Mouse (Mus musculus): ENCODE data around the gene Sash3. TPM values are rescaled to one million over a fixed set of nuclear protein-coding genes. Genes with fewer than 3 reads are reported as not detected.

The Sash3 gene
- polyA plus RNA-seq, 1 experiment = 0.56 TPM

GRCm38 (mm10) chrX:48169892-48170291, 23.7 kb downstream of the Sash3 start:
- no peak overlapping the region for H3K4me3 ChIP-seq (replicated peaks; ENCODE audit: insufficient read depth, low read depth, low read length)
- no peaks in the 10 kb centered on the region for H3K27me3 ChIP-seq (ENCODE audit: control insufficient read depth, insufficient read depth, low read length)
- H3K27ac ChIP-seq (ENCODE audit: insufficient read depth, low read length) = no peak overlapping the region
- WGBS = 41% methylated on average over 1 of the region's 1 CpGs
- no peaks in the 10 kb centered on the region for H3K4me1 ChIP-seq (ENCODE audit: control insufficient read depth, insufficient read depth, low read length)
- TF ChIP-seq CTCF (IDR thresholded peaks at IDR 0.05; ENCODE audit: borderline replicate concordance, insufficient read depth, low read depth, low read length) (no peak), POLR2A (IDR thresholded peaks at IDR 0.05; ENCODE audit: borderline replicate concordance, insufficient read depth, low read length) (no peak)
- no peak for DNase-seq

DNA sequence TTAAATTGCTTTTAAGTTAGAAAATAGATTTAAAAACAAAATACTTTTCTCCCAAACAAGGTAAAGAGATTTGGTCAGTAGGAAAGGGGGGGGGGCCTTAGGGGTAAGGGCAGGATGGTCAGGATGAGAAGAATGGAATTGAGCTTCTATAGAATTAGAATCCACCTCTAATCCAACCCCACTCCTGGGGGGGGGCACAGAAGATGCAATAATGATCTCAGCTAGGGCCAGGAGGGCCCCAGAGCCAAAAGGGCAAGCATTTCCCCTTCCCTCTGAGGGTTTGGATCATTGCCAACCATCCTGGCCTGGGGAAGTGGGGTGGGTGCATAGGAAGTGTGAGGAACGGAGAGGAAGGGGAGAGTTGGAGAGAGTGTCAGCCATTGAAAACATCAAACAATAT, 24.1 kb downstream of the Sash3 start:
- no peak for TF ChIP-seq CTCF (IDR thresholded peaks at IDR 0.05; ENCODE audit: borderline replicate concordance, insufficient read depth, low read depth, low read length)
- no peak for TF ChIP-seq POLR2A (IDR thresholded peaks at IDR 0.05; ENCODE audit: borderline replicate concordance, insufficient read depth, low read length)
- Histone ChIP-seq H3K27me3 (ENCODE audit: control insufficient read depth, insufficient read depth, low read length) (no peaks in the 10 kb centered on the region), H3K4me1 (ENCODE audit: control insufficient read depth, insufficient read depth, low read length) (no peaks in the 10 kb centered on the region), H3K27ac (ENCODE audit: insufficient read depth, low read length) (no peak overlapping the region), H3K4me3 (replicated peaks; ENCODE audit: insufficient read depth, low read depth, low read length) (no peak overlapping the region)
- DNase-seq = no peak
- 17% methylated on average over 1 of the region's 1 CpGs for WGBS

GRCm38 (mm10) chrX:48181844-48182243, 35.6 kb downstream of the Sash3 start:
- no peaks in the 10 kb centered on the region for H3K27me3 ChIP-seq (ENCODE audit: control insufficient read depth, insufficient read depth, low read length)
- H3K4me3 ChIP-seq (replicated peaks; ENCODE audit: insufficient read depth, low read depth, low read length) = no peak overlapping the region
- WGBS = 52% methylated on average over 6 of the region's 6 CpGs
- H3K4me1 ChIP-seq (ENCODE audit: control insufficient read depth, insufficient read depth, low read length) = no peaks in the 10 kb centered on the region
- no peak overlapping the region for H3K27ac ChIP-seq (ENCODE audit: insufficient read depth, low read length)
- DNase-seq = no peak
- TF ChIP-seq POLR2A (IDR thresholded peaks at IDR 0.05; ENCODE audit: borderline replicate concordance, insufficient read depth, low read length) (no peak), CTCF (IDR thresholded peaks at IDR 0.05; ENCODE audit: borderline replicate concordance, insufficient read depth, low read depth, low read length) (no peak)

GRCm38 (mm10) chrX:48184703-48185102, 38.5 kb downstream of the Sash3 start:
- Histone ChIP-seq H3K4me1 (ENCODE audit: control insufficient read depth, insufficient read depth, low read length) (no peaks in the 10 kb centered on the region), H3K27me3 (ENCODE audit: control insufficient read depth, insufficient read depth, low read length) (no peaks in the 10 kb centered on the region), H3K4me3 (replicated peaks; ENCODE audit: insufficient read depth, low read depth, low read length) (no peak overlapping the region), H3K27ac (ENCODE audit: insufficient read depth, low read length) (no peak overlapping the region)
- TF ChIP-seq CTCF (IDR thresholded peaks at IDR 0.05; ENCODE audit: borderline replicate concordance, insufficient read depth, low read depth, low read length) (no peak), POLR2A (IDR thresholded peaks at IDR 0.05; ENCODE audit: borderline replicate concordance, insufficient read depth, low read length) (no peak)
- no peak for DNase-seq
- WGBS = 85% methylated on average over 3 of the region's 3 CpGs

DNA sequence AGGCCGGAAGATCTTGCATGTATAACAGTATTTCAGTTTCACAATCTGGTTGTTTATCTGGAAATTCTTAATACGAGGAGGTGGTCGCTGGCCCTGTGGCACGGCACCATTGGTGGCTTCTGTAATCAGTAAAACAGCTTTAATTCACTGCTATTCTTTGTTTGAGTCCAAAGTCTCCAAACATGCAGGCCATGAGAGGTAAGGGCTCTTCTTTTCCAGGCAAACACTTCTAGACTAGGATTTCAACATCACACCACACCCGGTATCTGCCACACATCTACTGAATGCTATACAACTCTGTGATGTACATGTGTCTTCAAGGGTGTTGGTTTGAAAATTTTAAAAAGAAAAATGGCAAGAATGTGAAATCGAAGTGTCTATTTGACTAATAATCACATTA, 45.0 kb downstream of the Sash3 start:
- TF ChIP-seq POLR2A (IDR thresholded peaks at IDR 0.05; ENCODE audit: borderline replicate concordance, insufficient read depth, low read length) (no peak), CTCF (IDR thresholded peaks at IDR 0.05; ENCODE audit: borderline replicate concordance, insufficient read depth, low read depth, low read length) (no peak)
- no peak overlapping the region for H3K27ac ChIP-seq (ENCODE audit: insufficient read depth, low read length)
- no peaks in the 10 kb centered on the region for H3K27me3 ChIP-seq (ENCODE audit: control insufficient read depth, insufficient read depth, low read length)
- WGBS = 96% methylated on average over 6 of the region's 6 CpGs
- H3K4me3 ChIP-seq (replicated peaks; ENCODE audit: insufficient read depth, low read depth, low read length) = no peak overlapping the region
- H3K4me1 ChIP-seq (ENCODE audit: control insufficient read depth, insufficient read depth, low read length) = peaks cover 3% of the 10 kb centered on the region; the same call in 1 of the 2 replicates
- DNase-seq = no peak

GRCm38 (mm10) chrX:48193235-48194152, 47.3 kb downstream of the Sash3 start:
- H3K4me3 ChIP-seq (replicated peaks; ENCODE audit: insufficient read depth, low read depth, low read length) = no peak overlapping the region
- H3K4me1 ChIP-seq (ENCODE audit: control insufficient read depth, insufficient read depth, low read length) = peaks cover 3% of the 10 kb centered on the region; the same call in 1 of the 2 replicates
- 38% methylated on average over 14 of the region's 14 CpGs for WGBS
- H3K27ac ChIP-seq (ENCODE audit: insufficient read depth, low read length) = no peak overlapping the region
- H3K27me3 ChIP-seq (ENCODE audit: control insufficient read depth, insufficient read depth, low read length) = no peaks in the 10 kb centered on the region
- TF ChIP-seq CTCF (IDR thresholded peaks at IDR 0.05; ENCODE audit: borderline replicate concordance, insufficient read depth, low read depth, low read length) (no peak), POLR2A (IDR thresholded peaks at IDR 0.05; ENCODE audit: borderline replicate concordance, insufficient read depth, low read length) (no peak)
- peak in 1 of 2 experiments; percentile 48 for DNase-seq

DNA sequence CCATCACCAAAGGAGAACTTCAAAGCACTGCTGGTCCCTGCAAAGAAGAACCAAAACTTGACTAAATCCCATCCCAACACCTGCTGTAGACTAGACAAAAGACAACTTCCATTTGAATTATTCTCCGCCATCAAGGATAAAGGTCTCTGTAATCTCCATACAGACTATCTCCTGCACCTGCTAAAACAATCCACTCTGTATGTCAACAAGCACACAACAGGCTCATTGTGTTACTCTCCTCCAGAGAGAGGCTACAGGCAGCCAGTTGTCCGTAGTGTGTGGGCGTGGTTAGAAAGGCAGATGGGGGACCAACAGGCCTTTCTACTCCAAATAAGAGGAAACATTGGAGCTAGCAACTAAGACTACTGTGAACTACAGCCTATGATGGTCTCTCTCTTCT, 51.6 kb downstream of the Sash3 start:
- WGBS = 93% methylated on average over 3 of the region's 3 CpGs
- TF ChIP-seq CTCF (IDR thresholded peaks at IDR 0.05; ENCODE audit: borderline replicate concordance, insufficient read depth, low read depth, low read length) = no peak
- no peak for TF ChIP-seq POLR2A (IDR thresholded peaks at IDR 0.05; ENCODE audit: borderline replicate concordance, insufficient read depth, low read length)
- no peak for DNase-seq
- Histone ChIP-seq H3K27me3 (ENCODE audit: control insufficient read depth, insufficient read depth, low read length) (no peaks in the 10 kb centered on the region), H3K27ac (ENCODE audit: insufficient read depth, low read length) (no peak overlapping the region), H3K4me3 (replicated peaks; ENCODE audit: insufficient read depth, low read depth, low read length) (no peak overlapping the region), H3K4me1 (ENCODE audit: control insufficient read depth, insufficient read depth, low read length) (peaks cover 3% of the 10 kb centered on the region; the same call in 1 of the 2 replicates)

GRCm38 (mm10) chrX:48199026-48199425, 52.8 kb downstream of the Sash3 start:
- WGBS = 39% methylated on average over 2 of the region's 2 CpGs
- no peak for TF ChIP-seq POLR2A (IDR thresholded peaks at IDR 0.05; ENCODE audit: borderline replicate concordance, insufficient read depth, low read length)
- no peak for TF ChIP-seq CTCF (IDR thresholded peaks at IDR 0.05; ENCODE audit: borderline replicate concordance, insufficient read depth, low read depth, low read length)
- peak in 1 of 2 experiments; percentile 25 for DNase-seq
- Histone ChIP-seq H3K27ac (ENCODE audit: insufficient read depth, low read length) (no peak overlapping the region), H3K4me3 (replicated peaks; ENCODE audit: insufficient read depth, low read depth, low read length) (no peak overlapping the region), H3K27me3 (ENCODE audit: control insufficient read depth, insufficient read depth, low read length) (no peaks in the 10 kb centered on the region), H3K4me1 (ENCODE audit: control insufficient read depth, insufficient read depth, low read length) (peaks cover 5% of the 10 kb centered on the region; the same call in 1 of the 2 replicates)
